ENCODE assay signal across 8 mouse cellular contexts in the genomic region with DNA sequence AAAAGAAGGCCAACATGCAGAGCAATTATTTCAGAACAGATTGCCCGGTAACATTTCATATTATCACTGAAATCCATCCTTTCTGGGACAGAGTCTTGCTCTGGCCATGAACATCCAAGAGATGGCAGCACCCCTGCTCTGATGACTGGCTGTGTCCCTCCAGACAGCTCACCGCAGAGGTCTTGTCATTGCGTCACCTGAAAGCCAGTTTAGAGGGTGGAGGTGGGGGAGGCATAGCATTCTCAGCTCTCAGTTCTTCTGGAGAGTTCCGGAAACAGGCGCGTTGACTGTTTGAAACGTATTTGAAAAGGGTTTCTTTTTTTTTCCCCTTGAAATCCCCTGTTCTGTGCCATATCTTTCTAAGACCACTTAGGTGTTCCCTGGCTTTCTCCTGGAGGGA.
DNase-seq lines count a peak whose midpoint lies in the region; ATAC-seq and TF ChIP-seq lines count a peak whose summit lies in the region.

No protein-coding gene starts in this region.

- no peak for TF ChIP-seq EP300 in ES-Bruce4 (IDR thresholded peaks at IDR 0.05; ENCODE audit: insufficient read depth, low read depth, low read length)

- no peak overlapping the region for H3K27ac ChIP-seq in ES-Bruce4 (ENCODE audit: insufficient read depth, low read length)
- no peak overlapping the region for H3K27ac ChIP-seq in forebrain, embryonic 11.5 days (ENCODE audit: low read depth, low read length)
- H3K27ac ChIP-seq in heart, embryonic 15.5 days, result no peak overlapping the region
- no peak overlapping the region for H3K27ac ChIP-seq in liver, embryonic 16.5 days (ENCODE audit: low read length)
- H3K27ac ChIP-seq in neural tube, embryonic 15.5 days (replicated peaks), result no peak overlapping the region

- TF ChIP-seq POLR2A in ES-Bruce4 (IDR thresholded peaks at IDR 0.05; ENCODE audit: insufficient read depth, low read length), result no peak

- no peak overlapping the region for H3K4me3 ChIP-seq in ES-Bruce4 (ENCODE audit: low read depth, low read length)
- no peak overlapping the region for H3K4me3 ChIP-seq in forebrain, embryonic 11.5 days (ENCODE audit: low read depth, low read length)
- H3K4me3 ChIP-seq in heart, embryonic 15.5 days, result no peak overlapping the region
- H3K4me3 ChIP-seq in liver, embryonic 16.5 days (ENCODE audit: low read depth, low read length), result no peak overlapping the region
- no peak overlapping the region for H3K4me3 ChIP-seq in neural tube, embryonic 15.5 days (replicated peaks)

- no peaks in the 10 kb centered on the region for H3K36me3 ChIP-seq in ES-Bruce4 (ENCODE audit: control insufficient read depth, insufficient read depth, low read length, poor library complexity, severe bottlenecking)
- H3K36me3 ChIP-seq in forebrain, embryonic 11.5 days (ENCODE audit: control insufficient read depth, insufficient read depth, low read length), result no peaks in the 10 kb centered on the region
- no peaks in the 10 kb centered on the region for H3K36me3 ChIP-seq in heart, embryonic 15.5 days
- H3K36me3 ChIP-seq in liver, embryonic 16.5 days (ENCODE audit: control insufficient read depth, insufficient read depth), result no peaks in the 10 kb centered on the region
- H3K36me3 ChIP-seq in neural tube, embryonic 15.5 days, result no peaks in the 10 kb centered on the region

- H3K4me2 ChIP-seq in forebrain, embryonic 11.5 days (ENCODE audit: low read depth, low read length, severe bottlenecking), result no peak overlapping the region
- H3K4me2 ChIP-seq in heart, embryonic 15.5 days, result peak overlapping the region; percentile 48
- no peak overlapping the region for H3K4me2 ChIP-seq in liver, embryonic 16.5 days (ENCODE audit: low read depth, low read length)
- peak overlapping the region; percentile 13 for H3K4me2 ChIP-seq in neural tube, embryonic 15.5 days

- no peaks in the 10 kb centered on the region for H3K9me3 ChIP-seq in ES-Bruce4 (replicated peaks; ENCODE audit: control insufficient read depth, insufficient read depth, low read length, poor library complexity, severe bottlenecking)
- no peaks in the 10 kb centered on the region for H3K9me3 ChIP-seq in forebrain, embryonic 11.5 days (ENCODE audit: control insufficient read depth, low read length)
- no peaks in the 10 kb centered on the region for H3K9me3 ChIP-seq in heart, embryonic 15.5 days (replicated peaks)
- H3K9me3 ChIP-seq in liver, embryonic 16.5 days (replicated peaks; ENCODE audit: control insufficient read depth, low read length), result no peaks in the 10 kb centered on the region
- no peaks in the 10 kb centered on the region for H3K9me3 ChIP-seq in neural tube, embryonic 15.5 days (replicated peaks)

- no peak overlapping the region for H3K9ac ChIP-seq in ES-Bruce4 (ENCODE audit: low read depth, poor library complexity, severe bottlenecking)
- H3K9ac ChIP-seq in forebrain, embryonic 11.5 days (ENCODE audit: low read length), result no peak overlapping the region
- no peak overlapping the region for H3K9ac ChIP-seq in heart, embryonic 15.5 days
- no peak overlapping the region for H3K9ac ChIP-seq in liver, embryonic 16.5 days (ENCODE audit: low read depth, low read length)
- no peak overlapping the region for H3K9ac ChIP-seq in neural tube, embryonic 15.5 days (replicated peaks)

- H3K27me3 ChIP-seq in ES-Bruce4 (ENCODE audit: control insufficient read depth, insufficient read depth, low read length, poor library complexity, severe bottlenecking), result no peaks in the 10 kb centered on the region
- no peaks in the 10 kb centered on the region for H3K27me3 ChIP-seq in forebrain, embryonic 11.5 days (ENCODE audit: control insufficient read depth, insufficient read depth, low read length)
- no peaks in the 10 kb centered on the region for H3K27me3 ChIP-seq in heart, embryonic 15.5 days
- no peaks in the 10 kb centered on the region for H3K27me3 ChIP-seq in liver, embryonic 16.5 days (ENCODE audit: control insufficient read depth, insufficient read depth, low read depth, low read length)
- no peaks in the 10 kb centered on the region for H3K27me3 ChIP-seq in neural tube, embryonic 15.5 days (replicated peaks)

- 29% methylated on average over 7 of the region's 7 CpGs for WGBS in forebrain, embryonic 11.5 days
- 11% methylated on average over 7 of the region's 7 CpGs for WGBS in heart, embryonic 15.5 days
- 5% methylated on average over 7 of the region's 7 CpGs for WGBS in liver, embryonic 16.5 days (ENCODE audit: insufficient replicate concordance)
- WGBS in neural tube, embryonic 15.5 days, result 28% methylated on average over 7 of the region's 7 CpGs

- peak; percentile 39 for DNase-seq in brain, embryonic 18.5 days (ENCODE audit: low read depth, low spot score)
- DNase-seq in forebrain, embryonic 11.5 days (ENCODE audit: low spot score), result peak; percentile 61
- peak; percentile 73 for DNase-seq in kidney, postnatal 14 days
- peak; percentile 47 to 68 for DNase-seq in thymus, postnatal 36 days

- peak; percentile 52 for TF ChIP-seq CTCF in ES-Bruce4 (IDR thresholded peaks at IDR 0.05; ENCODE audit: low read depth, low read length)

- ATAC-seq in forebrain, embryonic 11.5 days (replicated peaks; ENCODE audit: low FRiP score), result peak; percentile 83; the same call in 1 of the 2 replicates
- ATAC-seq in heart, embryonic 15.5 days (replicated peaks; ENCODE audit: insufficient number of reproducible peaks, insufficient read depth, low FRiP score, low read depth), result peak; percentile 87
- ATAC-seq in liver, embryonic 16.5 days (ENCODE audit: low read depth), result peak; percentile 66; the same call in 1 of the 2 replicates
- peak; percentile 93 for ATAC-seq in neural tube, embryonic 15.5 days (ENCODE audit: low FRiP score)

- H3K4me1 ChIP-seq in ES-Bruce4 (ENCODE audit: control insufficient read depth, insufficient read depth, low read length), result no peaks in the 10 kb centered on the region
- no peaks in the 10 kb centered on the region for H3K4me1 ChIP-seq in forebrain, embryonic 11.5 days (replicated peaks; ENCODE audit: control insufficient read depth, insufficient read depth, low read length)
- H3K4me1 ChIP-seq in heart, embryonic 15.5 days (replicated peaks), result peaks cover 12% of the 10 kb centered on the region
- H3K4me1 ChIP-seq in liver, embryonic 16.5 days (ENCODE audit: control insufficient read depth, low read depth, low read length), result no peaks in the 10 kb centered on the region
- peaks cover 12% of the 10 kb centered on the region for H3K4me1 ChIP-seq in neural tube, embryonic 15.5 days

Comparison
In these comparisons a context has a peak if more than half of its experiments do, and no peak if none do; other contexts are left out.
1. H3K4me2 ChIP-seq: peak in heart, embryonic 15.5 days (single experiment) and neural tube, embryonic 15.5 days (single experiment); none in forebrain, embryonic 11.5 days (single experiment) and liver, embryonic 16.5 days (single experiment).
2. Peak in every context shown above with its lines, with median percentiles within 50 percentile points of each other: DNase-seq and ATAC-seq.